Mouse (Mus musculus): ENCODE results near the gene Rcc2. TPM values are rescaled to one million over a fixed set of nuclear protein-coding genes. Genes with fewer than 3 reads are reported as not detected.

The Rcc2 gene
- 37.0 and 50.0 TPM in 2 replicates for polyA plus RNA-seq (2012; rRNA removed)

- no peak for DNase-seq (ENCODE audit: low read depth)
Measured at GRCm38 (mm10) chr4:140700269-140701018, at the start of gene Rcc2. Gene Rcc2 (plus strand): TSS chr4:140700541.

DNA sequence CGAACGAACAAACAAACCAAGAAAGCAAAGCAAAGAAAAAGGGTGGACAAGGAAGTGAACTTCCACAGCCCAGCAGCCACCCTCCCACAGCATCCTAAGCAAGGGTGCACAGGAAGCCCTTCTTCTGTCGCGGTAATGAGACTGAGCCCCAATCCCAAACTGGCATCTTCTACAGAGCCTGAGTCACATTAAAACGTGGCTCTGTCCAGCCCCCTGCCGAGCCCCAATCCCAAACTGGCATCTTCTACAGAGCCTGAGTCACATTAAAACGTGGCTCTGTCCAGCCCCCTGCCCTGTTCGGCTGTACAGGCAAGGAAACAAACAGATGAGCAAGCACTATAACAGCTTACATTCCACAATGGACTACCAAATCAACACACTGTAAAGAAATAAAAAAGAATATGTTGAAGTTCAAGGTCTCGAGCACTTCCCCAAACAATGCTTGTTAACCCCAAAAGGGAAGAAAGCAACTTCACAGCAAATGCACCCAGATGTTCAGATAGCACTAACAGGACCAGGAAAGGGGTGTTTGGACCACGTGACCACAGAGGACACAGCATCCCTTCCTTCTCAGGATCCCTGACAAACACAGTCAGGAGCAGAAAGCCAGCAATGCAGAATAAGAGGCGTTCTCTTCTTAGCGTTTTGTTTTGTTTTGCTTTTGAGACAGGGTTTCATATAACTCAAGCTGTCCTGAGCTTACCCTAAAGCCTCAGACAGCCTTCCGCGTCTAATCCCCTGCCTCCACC lies 46.3 kb upstream of the Rcc2 start:
- no peak for DNase-seq (ENCODE audit: low read depth)

DNA sequence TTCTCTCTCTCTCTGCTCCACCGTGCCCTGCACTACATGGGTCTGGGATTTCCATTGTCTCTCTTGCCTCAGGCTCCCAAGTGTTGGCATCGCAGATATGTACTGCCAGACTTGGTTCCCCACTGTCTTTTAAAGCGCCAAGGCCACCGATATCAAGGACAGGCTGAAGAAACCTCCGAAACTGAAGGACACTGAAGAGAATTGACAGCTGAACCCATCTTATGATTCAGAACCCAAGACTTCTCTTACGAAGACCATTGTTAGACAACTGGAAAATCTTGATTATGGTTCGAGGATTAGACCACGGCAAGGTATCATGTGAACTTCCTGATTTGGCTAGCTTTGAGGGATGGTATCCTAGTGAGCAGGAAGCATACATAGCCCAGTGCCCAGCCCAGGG lies 45.5 kb upstream of the Rcc2 start:
- DNase-seq (ENCODE audit: low read depth), result no peak

DNA sequence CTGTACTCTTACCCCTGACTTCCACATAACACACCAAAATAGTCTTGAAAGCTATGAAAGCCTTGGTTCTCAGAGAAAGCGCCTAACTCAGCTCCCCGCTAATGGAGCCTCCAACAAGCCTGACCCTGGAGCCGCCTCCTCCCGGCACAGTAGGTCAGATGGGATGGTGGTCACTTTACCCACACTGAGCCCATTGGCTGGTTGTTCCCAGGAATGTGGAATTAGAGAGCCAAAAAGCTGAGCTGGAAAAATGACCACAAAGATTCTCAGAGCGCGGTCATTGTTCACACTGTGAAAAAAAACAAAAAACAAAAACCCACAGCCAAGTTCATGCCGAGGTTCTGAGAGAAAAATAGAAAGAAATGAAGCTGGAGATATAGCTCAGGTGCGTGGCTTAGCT lies 43.8 kb upstream of the Rcc2 start:
- no peak for DNase-seq (ENCODE audit: low read depth)

DNA sequence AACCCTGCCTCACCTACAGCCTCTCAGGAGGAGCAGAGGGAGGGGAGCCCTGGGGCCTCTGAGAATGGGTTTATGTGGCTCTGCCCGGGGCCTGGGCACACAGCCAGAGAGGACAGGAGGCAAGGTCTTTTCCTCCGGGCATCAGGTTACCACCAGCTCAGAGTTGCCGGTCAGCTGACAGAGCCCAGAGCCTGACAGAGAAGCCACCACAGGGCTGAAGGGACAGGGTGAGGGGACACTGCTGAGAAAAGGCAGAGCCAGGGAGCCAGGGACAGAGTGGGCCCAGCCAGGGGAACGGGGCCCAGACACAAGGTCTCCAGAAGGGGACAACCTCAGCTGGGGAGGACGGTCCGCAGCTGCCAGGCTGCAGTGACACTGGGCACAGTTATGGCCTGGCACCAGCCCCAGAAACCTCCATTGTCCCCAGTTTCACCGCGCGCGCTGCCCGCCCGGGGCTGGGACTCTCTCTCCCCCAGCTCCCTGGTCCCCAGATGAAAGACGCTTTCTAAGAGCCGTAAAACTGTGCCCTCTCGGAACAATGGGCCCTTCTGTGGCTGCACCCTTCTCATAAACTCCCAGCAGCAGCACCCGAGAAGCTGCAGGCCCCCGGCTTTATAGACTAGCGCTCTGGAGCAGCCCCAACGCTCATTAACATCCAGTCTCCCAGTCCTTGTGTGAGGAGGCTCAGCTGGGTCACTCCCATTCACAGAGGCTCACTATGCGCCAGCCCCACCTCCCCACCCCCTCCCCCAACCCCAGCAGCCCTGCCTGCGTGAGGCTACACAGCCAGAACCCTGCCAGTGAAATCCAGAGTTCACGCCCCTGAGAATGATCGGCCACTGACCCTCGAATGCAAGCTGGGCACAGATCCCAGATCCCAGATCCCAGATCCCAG lies 42.4 kb upstream of the Rcc2 start:
- DNase-seq (ENCODE audit: low read depth), result no peak

- DNase-seq (ENCODE audit: low read depth), result no peak
Measured at GRCm38 (mm10) chr4:140661406-140662022, 38.8 kb upstream of the Rcc2 start.

DNA sequence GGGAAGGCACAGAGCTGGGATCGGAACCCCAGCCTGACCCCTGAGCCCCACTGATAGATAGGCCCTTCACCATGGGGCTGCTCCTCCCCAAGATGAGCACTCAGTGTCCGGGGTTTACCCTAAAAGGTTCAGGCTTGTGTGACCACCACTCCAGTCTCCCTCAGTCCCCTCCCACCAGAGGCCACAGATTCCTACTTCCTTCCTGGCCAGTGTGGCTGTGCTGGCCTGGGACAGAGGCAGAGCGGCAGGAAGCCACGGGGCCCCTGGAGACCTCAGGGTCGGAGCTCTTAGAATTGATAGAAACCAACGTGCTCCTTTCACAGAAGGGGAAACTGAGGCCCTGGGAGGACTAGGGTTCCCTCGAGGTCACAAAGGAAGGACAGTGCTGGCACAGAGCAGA lies 37.9 kb upstream of the Rcc2 start:
- DNase-seq (ENCODE audit: low read depth), result no peak

- no peak for DNase-seq (ENCODE audit: low read depth)
Measured at GRCm38 (mm10) chr4:140662882-140663585, 37.3 kb upstream of the Rcc2 start.

GRCm38 (mm10) chr4:140665053-140665452 lies 35.3 kb upstream of the Rcc2 start:
- no peak for DNase-seq (ENCODE audit: low read depth)

GRCm38 (mm10) chr4:140665760-140666159 lies 34.6 kb upstream of the Rcc2 start, which contains the start of gene Arhgef10l:
Gene Arhgef10l (minus strand): TSS chr4:140666012.
- DNase-seq (ENCODE audit: low read depth), result no peak

GRCm38 (mm10) chr4:140667802-140668201 lies 32.5 kb upstream of the Rcc2 start:
- DNase-seq (ENCODE audit: low read depth), result no peak

DNA sequence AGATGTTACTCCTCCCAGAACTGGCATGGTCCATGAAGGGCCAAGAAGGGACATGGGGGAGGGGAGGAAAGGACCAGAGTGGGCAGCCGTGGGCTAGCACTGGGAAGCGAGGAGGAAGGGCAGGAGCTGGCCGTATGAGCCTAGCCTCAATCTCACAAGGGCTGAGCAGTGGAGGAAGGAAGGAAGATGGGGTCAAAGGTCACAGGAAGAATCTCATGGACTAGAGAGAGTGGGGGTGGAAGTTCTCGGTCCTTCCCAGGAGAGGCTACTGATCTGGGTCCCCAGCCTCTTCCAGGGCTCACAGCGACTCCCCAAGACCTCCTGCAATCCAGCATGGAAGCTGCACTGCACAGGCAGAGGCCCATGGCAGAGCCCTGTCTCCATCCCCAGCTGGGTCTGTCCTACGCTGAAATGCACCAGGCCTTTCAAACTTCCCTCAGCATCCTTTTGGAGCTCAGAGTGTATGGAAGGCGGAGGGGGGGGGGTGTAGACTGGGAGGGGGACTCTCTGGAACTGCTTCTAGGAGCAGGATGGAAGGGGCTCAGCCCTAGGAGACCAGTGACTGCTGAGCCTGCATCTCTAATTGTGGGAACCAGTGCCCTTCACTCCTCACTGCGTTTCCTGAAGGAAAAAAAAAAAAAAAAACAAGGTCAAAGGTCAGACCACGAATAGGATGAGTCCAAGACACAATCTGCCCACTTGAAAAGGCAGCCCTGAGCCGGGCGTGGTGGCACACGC lies 26.6 kb upstream of the Rcc2 start:
- no peak for DNase-seq (ENCODE audit: low read depth)

DNA sequence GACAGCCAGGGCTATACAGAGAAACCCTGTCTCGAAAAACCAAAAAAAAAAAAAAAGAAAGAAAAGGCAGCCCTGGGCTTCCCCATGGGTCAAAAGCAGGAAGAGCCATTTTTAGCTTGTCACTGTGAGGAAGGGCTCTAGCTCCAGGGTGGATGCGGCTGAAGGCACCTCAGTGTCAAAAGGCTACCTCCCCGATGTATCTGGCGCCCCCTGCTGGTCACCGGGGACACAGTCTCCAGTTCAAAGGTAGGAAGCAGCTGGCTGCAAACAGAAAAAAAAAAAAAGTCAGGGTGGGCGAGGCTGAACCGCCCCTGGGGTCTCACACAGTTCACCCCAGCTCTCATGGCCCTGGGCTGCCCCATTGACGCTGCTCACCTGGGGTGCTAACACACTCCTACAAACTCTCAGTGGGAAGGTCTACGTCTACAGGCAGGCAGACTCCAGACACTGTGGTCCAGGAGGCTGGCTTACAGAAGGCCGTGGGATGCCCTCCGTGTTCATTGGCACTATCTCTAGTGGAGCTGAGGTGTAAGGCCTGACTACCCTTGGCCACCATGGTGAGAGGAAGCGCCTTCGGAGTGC lies 25.9 kb upstream of the Rcc2 start:
- DNase-seq (ENCODE audit: low read depth), result no peak

GRCm38 (mm10) chr4:140679038-140679437 lies 21.3 kb upstream of the Rcc2 start:
- DNase-seq (ENCODE audit: low read depth), result no peak

DNA sequence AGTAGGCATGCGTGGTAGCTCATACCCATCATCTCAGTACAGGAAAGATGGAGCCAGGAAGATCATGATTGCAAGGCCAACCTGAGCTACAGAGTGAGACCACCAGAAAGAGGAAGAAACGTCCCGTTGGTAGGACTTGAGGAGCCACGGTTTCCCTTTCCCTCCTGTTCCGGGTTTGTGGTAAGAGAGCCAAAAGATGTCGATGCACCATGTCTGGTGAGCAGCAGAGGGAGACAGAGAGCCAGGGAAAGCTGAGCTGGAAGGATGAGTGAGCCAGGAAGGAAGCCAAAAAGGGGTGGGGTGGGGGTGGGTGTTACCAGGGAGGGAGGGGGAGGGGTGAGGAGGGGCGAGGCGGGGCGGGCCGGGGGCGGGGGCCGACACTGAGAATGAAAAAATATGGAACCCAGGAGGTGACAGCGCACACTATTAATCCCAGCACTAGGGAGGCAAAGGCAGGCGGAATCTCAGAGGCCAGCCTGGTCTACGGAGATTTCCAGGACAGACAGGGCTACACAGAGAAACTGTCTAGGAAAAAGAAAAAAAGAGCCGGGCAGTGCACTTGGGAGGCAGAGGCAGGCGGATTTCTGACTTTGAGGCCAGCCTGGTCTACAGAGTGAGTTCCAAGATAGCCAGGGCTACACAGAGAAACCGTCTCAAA lies 20.5 kb upstream of the Rcc2 start:
- DNase-seq (ENCODE audit: low read depth), result no peak

DNA sequence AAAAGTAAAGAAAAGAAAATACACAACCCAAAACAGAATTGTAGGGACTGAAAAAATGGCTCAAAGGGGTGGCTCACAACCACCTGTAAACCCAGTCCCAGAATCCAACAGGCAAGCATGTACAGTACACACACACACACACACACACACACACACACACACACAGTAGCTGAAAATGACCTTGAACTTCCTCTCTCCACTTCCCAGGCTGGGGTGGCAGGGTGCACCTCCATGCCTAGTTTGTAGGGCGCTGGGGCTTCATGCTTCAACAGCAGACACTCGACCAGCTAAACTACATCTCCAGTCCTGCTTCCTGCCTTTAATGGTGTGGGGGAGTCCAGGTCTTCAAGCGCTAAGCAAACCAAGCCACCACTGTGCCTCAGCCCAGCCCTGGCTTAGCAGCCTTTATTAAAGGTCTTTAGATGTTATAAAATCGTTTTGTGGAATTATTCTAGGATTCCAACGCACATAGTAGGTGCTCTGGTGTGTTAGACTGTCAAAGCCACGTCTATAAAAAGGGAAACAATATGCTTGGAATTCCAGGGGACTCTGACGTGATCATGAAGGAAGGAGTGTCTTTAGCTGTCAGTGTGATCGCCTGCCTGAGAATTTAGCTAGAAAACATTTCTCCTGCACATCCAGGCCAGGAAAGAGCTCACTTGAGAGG lies 19.5 kb upstream of the Rcc2 start:
- DNase-seq (ENCODE audit: low read depth), result no peak

DNA sequence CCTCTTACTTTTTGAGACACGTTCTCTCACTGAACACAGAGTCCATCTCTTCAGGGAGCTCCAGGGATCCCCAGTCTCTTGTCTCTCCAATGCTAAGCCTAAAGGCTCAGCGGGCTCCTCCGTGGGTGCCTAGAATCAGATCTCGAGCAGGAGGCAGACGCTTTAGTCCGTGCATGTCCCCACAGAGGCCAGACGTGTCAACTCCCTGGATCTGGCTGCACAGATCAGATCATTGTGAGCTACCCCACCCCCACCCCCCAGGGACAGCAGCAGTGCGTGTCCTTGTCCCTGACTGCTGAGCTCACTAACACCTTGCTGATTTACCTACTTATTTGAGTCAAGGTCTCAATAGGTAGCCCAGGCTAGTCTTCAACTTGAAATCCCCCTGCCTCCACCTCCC lies 16.7 kb upstream of the Rcc2 start:
- DNase-seq (ENCODE audit: low read depth), result no peak

DNA sequence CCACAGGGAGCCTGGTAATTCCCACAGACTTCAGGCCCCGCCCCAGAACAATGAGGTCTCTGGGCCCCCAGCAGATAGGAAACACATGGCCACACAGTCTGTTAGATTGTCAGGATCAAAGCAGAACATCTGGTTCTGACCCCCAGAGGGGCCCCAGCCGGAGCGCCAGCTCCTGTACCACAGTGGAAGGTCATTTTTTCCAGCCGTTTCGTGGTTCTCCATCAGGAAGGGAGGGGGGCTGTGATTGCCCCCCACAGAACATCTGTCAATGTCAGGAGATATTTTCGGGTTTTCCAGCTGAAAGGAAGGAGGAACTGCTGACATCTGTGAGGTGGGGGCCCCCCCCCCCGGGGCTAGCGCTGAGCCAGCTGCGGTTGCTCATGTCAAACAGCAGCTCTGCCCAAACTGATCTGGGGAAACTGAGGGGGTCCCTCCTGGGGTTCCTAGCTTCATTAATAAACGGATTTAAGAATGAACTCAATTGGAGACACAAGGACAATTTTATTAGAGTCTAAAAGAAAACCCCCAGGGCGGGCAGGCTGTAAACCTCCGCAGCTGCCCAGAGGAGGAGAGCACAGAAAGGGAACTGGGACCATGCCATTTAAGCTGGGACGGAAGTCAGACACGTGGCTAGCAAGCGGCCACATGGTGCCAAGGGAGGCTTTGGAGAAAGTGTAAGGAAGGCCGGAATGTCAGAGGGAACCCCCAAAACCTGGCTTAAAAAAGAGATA lies 16.0 kb upstream of the Rcc2 start:
- no peak for DNase-seq (ENCODE audit: low read depth)

Measured in gonadal fat pad, adult 2 months (tissue).